Mouse (Mus musculus) natural killer cell, adult 2 months (primary cell): ENCODE data around the gene Cdcp2.
"Not testable (repeated sequence)": the region's sequence is repeated elsewhere in the genome, so short reads cannot be mapped to it uniquely, and the experiment has no call there.

Experiments used
- DNase-seq, 2 experiments: peaks; one replicate each; pipeline ENCODE4 v3.0.0; 2022; ENCODE audit warnings: low spot score in 2 of 2

Gene Cdcp2

GRCm38 (mm10) chr4:107091696-107092095 lies 5.0 kb upstream of the Cdcp2 start:
- DNase-seq: no peak

GRCm38 (mm10) chr4:107094484-107095187 lies 2.1 kb upstream of the Cdcp2 start:
- no peak for DNase-seq

- DNase-seq: no peak
Measured at GRCm38 (mm10) chr4:107096043-107096442, 648 bp upstream of the Cdcp2 start.

- no peak for DNase-seq
Measured at GRCm38 (mm10) chr4:107097871-107098270, 1.2 kb downstream of the Cdcp2 start.

GRCm38 (mm10) chr4:107098375-107098774 lies 1.7 kb downstream of the Cdcp2 start:
- DNase-seq: no peak

- DNase-seq: no peak
Measured at GRCm38 (mm10) chr4:107098791-107099525, 2.3 kb downstream of the Cdcp2 start.

- DNase-seq: no peak
Measured at GRCm38 (mm10) chr4:107102220-107102619, 5.5 kb downstream of the Cdcp2 start.

- no peak for DNase-seq
Measured at GRCm38 (mm10) chr4:107106777-107107176, 10.1 kb downstream of the Cdcp2 start.

- DNase-seq: no peak
Measured at GRCm38 (mm10) chr4:107108291-107108731, 11.6 kb downstream of the Cdcp2 start.

- DNase-seq: not testable (repeated sequence)
Measured at GRCm38 (mm10) chr4:107109181-107109580, 12.5 kb downstream of the Cdcp2 start.

- DNase-seq: no peak
Measured at GRCm38 (mm10) chr4:107114278-107114677, 17.6 kb downstream of the Cdcp2 start.

GRCm38 (mm10) chr4:107117741-107118385 lies 21.2 kb downstream of the Cdcp2 start:
- no peak for DNase-seq

GRCm38 (mm10) chr4:107119056-107119455 lies 22.4 kb downstream of the Cdcp2 start:
- DNase-seq: no peak

- DNase-seq: no peak
Measured at GRCm38 (mm10) chr4:107120676-107121075, 24.0 kb downstream of the Cdcp2 start.

- no peak for DNase-seq
Measured at GRCm38 (mm10) chr4:107121165-107121943, 24.7 kb downstream of the Cdcp2 start.

GRCm38 (mm10) chr4:107124376-107124775 lies 27.7 kb downstream of the Cdcp2 start:
- DNase-seq: no peak

GRCm38 (mm10) chr4:107125101-107125500 lies 28.4 kb downstream of the Cdcp2 start:
- DNase-seq: no peak

GRCm38 (mm10) chr4:107126389-107126788 lies 29.7 kb downstream of the Cdcp2 start:
- DNase-seq: no peak

GRCm38 (mm10) chr4:107126891-107127524 lies 30.3 kb downstream of the Cdcp2 start:
- no peak for DNase-seq

GRCm38 (mm10) chr4:107127901-107128669 lies 31.4 kb downstream of the Cdcp2 start:
- no peak for DNase-seq

GRCm38 (mm10) chr4:107129373-107129772 lies 32.7 kb downstream of the Cdcp2 start:
- no peak for DNase-seq
